Comparison of ENCODE assay signal across 31 mouse cellular contexts in the genomic region with DNA sequence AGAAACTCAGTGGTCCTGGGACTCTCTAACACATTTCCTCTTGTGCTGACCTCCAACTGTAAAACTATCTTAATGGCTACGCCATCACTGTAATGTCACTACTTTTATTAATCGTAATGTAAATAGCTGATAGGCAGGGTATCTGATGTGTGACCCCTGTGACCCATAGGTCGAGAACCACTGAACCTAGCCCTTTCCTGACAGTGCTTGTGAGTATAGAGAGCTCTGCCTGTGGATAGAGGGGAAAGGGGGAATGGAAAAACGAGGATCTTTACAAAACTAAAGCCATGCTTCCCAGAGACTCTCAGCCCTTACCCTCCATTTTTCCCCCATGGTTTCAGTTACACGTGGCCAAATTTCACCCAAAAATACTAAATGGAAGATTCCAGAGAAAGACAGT. TPM values are rescaled to one million over a fixed set of nuclear protein-coding genes. Genes with fewer than 3 reads are reported as not detected.
DNase-seq lines count a peak whose midpoint lies in the region; ATAC-seq and TF ChIP-seq lines count a peak whose summit lies in the region.
"Had no signal": no experiment of that assay in that cellular context is flagged by ENCODE, and none has a peak within 500 bp of the region (broad histone marks: within the 10 kb centered on the region; RNA-seq: fewer than 3 reads in every experiment).

No protein-coding gene starts in this region.

- 24% methylated on average over 5 of the region's 5 CpGs for WGBS in liver, adult 2 months
- WGBS in midbrain, embryonic 11.5 days: 81% methylated on average over 5 of the region's 5 CpGs
- WGBS in midbrain, embryonic 14.5 days: 80% methylated on average over 5 of the region's 5 CpGs

- no peak for ATAC-seq in midbrain, embryonic 11.5 days (ENCODE audit: low FRiP score)
- no peak for ATAC-seq in midbrain, embryonic 14.5 days (ENCODE audit: low FRiP score, low TSS enrichment)
- ATAC-seq: activated CD4-positive, CD25-positive, alpha-beta regulatory T cell, adult 4 months; forebrain, embryonic 14.5 days; forebrain, postnatal 0 days; hindbrain, postnatal 0 days had no signal

- peak overlapping the region; percentile 100 for H3K27ac ChIP-seq in liver, adult 2 months (replicated peaks; ENCODE audit: insufficient read depth, low read depth, low read length)
- H3K27ac ChIP-seq in midbrain, embryonic 11.5 days (ENCODE audit: low read depth, low read length): no peak overlapping the region
- no peak overlapping the region for H3K27ac ChIP-seq in midbrain, embryonic 14.5 days (replicated peaks; ENCODE audit: low read depth, low read length)
- H3K27ac ChIP-seq: gastrocnemius, adult 2 months; heart, embryonic 15.5 days; hindbrain, embryonic 14.5 days; hindbrain, postnatal 0 days had no signal

- peaks cover 18% of the 10 kb centered on the region for H3K4me1 ChIP-seq in liver, adult 2 months (ENCODE audit: control insufficient read depth, insufficient read depth, low read length)
- H3K4me1 ChIP-seq in midbrain, embryonic 11.5 days (ENCODE audit: control insufficient read depth, insufficient read depth, low read length): no peaks in the 10 kb centered on the region
- H3K4me1 ChIP-seq in midbrain, embryonic 14.5 days (ENCODE audit: control insufficient read depth, insufficient read depth, low read length): no peaks in the 10 kb centered on the region

- H3K4me2 ChIP-seq in midbrain, embryonic 11.5 days: no peak overlapping the region
- H3K4me2 ChIP-seq in midbrain, embryonic 14.5 days (ENCODE audit: low read length): no peak overlapping the region
- H3K4me2 ChIP-seq: hindbrain, embryonic 14.5 days had no signal

- TF ChIP-seq POLR2A in liver, adult 2 months (IDR thresholded peaks at IDR 0.05; ENCODE audit: extremely low read depth, insufficient read depth, low read length): no peak

- no peaks in the 10 kb centered on the region for H3K27me3 ChIP-seq in liver, adult 2 months (ENCODE audit: control insufficient read depth, insufficient read depth, low read length)
- no peaks in the 10 kb centered on the region for H3K27me3 ChIP-seq in midbrain, embryonic 11.5 days (ENCODE audit: control insufficient read depth, insufficient read depth, low read length)
- no peaks in the 10 kb centered on the region for H3K27me3 ChIP-seq in midbrain, embryonic 14.5 days (ENCODE audit: control insufficient read depth, insufficient read depth, low read length)
- H3K27me3 ChIP-seq: heart, embryonic 12.5 days; heart, embryonic 15.5 days had no signal

- H3K36me3 ChIP-seq in liver, adult 2 months (ENCODE audit: control insufficient read depth, insufficient read depth, low read length): no peaks in the 10 kb centered on the region
- no peaks in the 10 kb centered on the region for H3K36me3 ChIP-seq in midbrain, embryonic 11.5 days (ENCODE audit: control insufficient read depth, insufficient read depth, low read length)
- H3K36me3 ChIP-seq in midbrain, embryonic 14.5 days (ENCODE audit: control insufficient read depth, insufficient read depth, low read length): no peaks in the 10 kb centered on the region
- H3K36me3 ChIP-seq: heart, embryonic 12.5 days; heart, embryonic 15.5 days had no signal

- intact Hi-C loops in heart, postnatal 36 days (cut with DNase I): no loop called here

- H3K4me3 ChIP-seq in liver, adult 2 months (ENCODE audit: insufficient read depth, low read depth, low read length): peak overlapping the region; percentile 80
- H3K4me3 ChIP-seq in midbrain, embryonic 11.5 days (ENCODE audit: low read depth, low read length): no peak overlapping the region
- H3K4me3 ChIP-seq in midbrain, embryonic 14.5 days (replicated peaks; ENCODE audit: low read depth, low read length): no peak overlapping the region
- H3K4me3 ChIP-seq: gastrocnemius, adult 2 months; heart, embryonic 12.5 days; heart, embryonic 15.5 days had no signal

- no peaks in the 10 kb centered on the region for H3K79me2 ChIP-seq in liver, adult 2 months (ENCODE audit: control insufficient read depth, insufficient read depth, low read length)

- H3K9me3 ChIP-seq in midbrain, embryonic 11.5 days (ENCODE audit: control insufficient read depth, low read length): no peaks in the 10 kb centered on the region
- no peaks in the 10 kb centered on the region for H3K9me3 ChIP-seq in midbrain, embryonic 14.5 days (ENCODE audit: control insufficient read depth, low read length)
- H3K9me3 ChIP-seq: heart, embryonic 12.5 days; heart, embryonic 15.5 days had no signal

- peak overlapping the region; percentile 96 for H3K9ac ChIP-seq in liver, adult 2 months (ENCODE audit: low read depth, low read length)
- H3K9ac ChIP-seq in midbrain, embryonic 11.5 days (ENCODE audit: low read length): no peak overlapping the region
- H3K9ac ChIP-seq in midbrain, embryonic 14.5 days (replicated peaks; ENCODE audit: low read length): no peak overlapping the region
- H3K9ac ChIP-seq: forebrain, postnatal 0 days; heart, embryonic 12.5 days; heart, embryonic 15.5 days; hindbrain, embryonic 14.5 days had no signal

- peak; percentile 44 for DNase-seq in heart, adult 11 months
- no peak for DNase-seq in heart, postnatal 36 days
- peak; percentile 78 for DNase-seq in liver, adult 2 months (ENCODE audit: extremely low read depth, low read depth, low spot score)
- DNase-seq in liver: no peak
- peak; percentile 54 for DNase-seq in midbrain, embryonic 11.5 days (ENCODE audit: low spot score, missing footprints)
- DNase-seq in midbrain, embryonic 14.5 days: no peak
- DNase-seq: adrenal gland, adult 8-10 months; adrenal gland, postnatal 25 days; cerebellum, adult 18-20 months; cerebellum, adult 9-10 months; cerebellum, postnatal 14 days; forebrain, postnatal 0 days; gastrocnemius, adult 2 months; gastrocnemius, postnatal 14 days; heart, adult 18-20 months; heart, postnatal 10 days; heart, postnatal 4 days had no signal

- no peak for TF ChIP-seq CTCF in liver, adult 2 months (IDR thresholded peaks at IDR 0.05; ENCODE audit: low read depth, low read length)

RNA-seq across cellular contexts. Expression of a gene that starts 49.5 kb away (rescaled TPM):
- total RNA-seq in heart, postnatal 36 days (2021): not detected
- not detected in 2 replicates for total RNA-seq in liver, adult 2 months (2014; rRNA removed)
- polyA plus RNA-seq in liver, adult 2 months (2012; rRNA removed): not detected in 2 replicates
- polyA plus RNA-seq in midbrain, embryonic 11.5 days (2014; fragmentation: Nextera tagmentation; extraction: Ambion mirVana): not detected in 2 replicates
- not detected in 2 replicates for polyA plus RNA-seq in midbrain, embryonic 14.5 days (2014; fragmentation: Nextera tagmentation; extraction: Ambion mirVana)
- total RNA-seq: adrenal gland, adult 8-10 months; adrenal gland, postnatal 25 days; ES-E14; forebrain, postnatal 0 days; gastrocnemius, adult 2 months; gastrocnemius, postnatal 14 days; gastrocnemius, postnatal 4 days; heart, adult 18-20 months; heart, postnatal 10 days; heart, postnatal 4 days; hindbrain, postnatal 0 days had no signal
- polyA plus RNA-seq: activated CD4-positive, CD25-positive, alpha-beta regulatory T cell, adult 4 months; brain, embryonic 14.5 days; embryonic facial prominence, embryonic 11.5 days; embryonic facial prominence, embryonic 14.5 days; forebrain, embryonic 11.5 days; forebrain, embryonic 14.5 days; forebrain, postnatal 0 days; frontal cortex, adult 2 months; heart, embryonic 12.5 days; heart, embryonic 15.5 days; hindbrain, embryonic 11.5 days; hindbrain, embryonic 14.5 days; hindbrain, postnatal 0 days had no signal

Comparison
In these comparisons a context has a peak if more than half of its experiments do, and no peak if none do; other contexts are left out.
1. DNase-seq: peak in heart, adult 11 months (single experiment), liver, adult 2 months (single experiment) and midbrain, embryonic 11.5 days (single experiment); none in heart, postnatal 36 days (0 of 2), liver (single experiment) and midbrain, embryonic 14.5 days (single experiment).